Mouse (Mus musculus): ENCODE results near the gene Ppp5c. TPM values are rescaled to one million over a fixed set of nuclear protein-coding genes. Genes with fewer than 3 reads are reported as not detected.
A peak's percentile ranks its signal among the peaks of the same experiment; 100 is the strongest.

The Ppp5c gene
- polyA plus RNA-seq, 1 experiment: 278 TPM

- no peak overlapping the region for H3K4me3 ChIP-seq (ENCODE audit: low read depth, low read length)
- H3K27me3 ChIP-seq (ENCODE audit: control insufficient read depth, insufficient read depth, low read length): no peaks in the 10 kb centered on the region
- 84% methylated on average over 9 of the region's 9 CpGs for WGBS
- TF ChIP-seq CTCF (IDR thresholded peaks at IDR 0.05; ENCODE audit: extremely low read depth, insufficient read length, insufficient replicate concordance, low read depth, low read length) (no peak), POLR2A (IDR thresholded peaks at IDR 0.05; ENCODE audit: low read depth, low read length) (no peak)
- H3K4me1 ChIP-seq (ENCODE audit: control insufficient read depth, insufficient read depth, insufficient read length, low read length): no peaks in the 10 kb centered on the region
- H3K27ac ChIP-seq (ENCODE audit: insufficient read depth, low read depth, low read length): no peak overlapping the region
- no peaks in the 10 kb centered on the region for H3K36me3 ChIP-seq (ENCODE audit: control insufficient read depth, insufficient read depth, low read length)
Observed at GRCm38 (mm10) chr7:17038018-17038695, 10.4 kb upstream of the Ppp5c start.

- H3K36me3 ChIP-seq (ENCODE audit: control insufficient read depth, insufficient read depth, low read length): no peaks in the 10 kb centered on the region
- H3K4me3 ChIP-seq (ENCODE audit: low read depth, low read length): no peak overlapping the region
- WGBS: 81% methylated on average over 7 of the region's 7 CpGs
Observed at GRCm38 (mm10) chr7:17030239-17030638, 2.5 kb upstream of the Ppp5c start.

GRCm38 (mm10) chr7:17028923-17029322 lies 1.2 kb upstream of the Ppp5c start:
- no peak overlapping the region for H3K27ac ChIP-seq (ENCODE audit: insufficient read depth, low read depth, low read length)
- WGBS: 86% methylated on average over 7 of the region's 7 CpGs
- peaks cover 26% of the 10 kb centered on the region for H3K4me1 ChIP-seq (ENCODE audit: control insufficient read depth, insufficient read depth, insufficient read length, low read length)
- no peaks in the 10 kb centered on the region for H3K27me3 ChIP-seq (ENCODE audit: control insufficient read depth, insufficient read depth, low read length)
- H3K4me3 ChIP-seq (ENCODE audit: low read depth, low read length): no peak overlapping the region
- no peaks in the 10 kb centered on the region for H3K36me3 ChIP-seq (ENCODE audit: control insufficient read depth, insufficient read depth, low read length)
- TF ChIP-seq CTCF (IDR thresholded peaks at IDR 0.05; ENCODE audit: extremely low read depth, insufficient read length, insufficient replicate concordance, low read depth, low read length): no peak
- no peak for TF ChIP-seq POLR2A (IDR thresholded peaks at IDR 0.05; ENCODE audit: low read depth, low read length)

More at GRCm38 (mm10) chr7:17030239-17030638, 2.5 kb upstream of the Ppp5c start:
- Histone ChIP-seq H3K27ac (ENCODE audit: insufficient read depth, low read depth, low read length) (no peak overlapping the region), H3K4me1 (ENCODE audit: control insufficient read depth, insufficient read depth, insufficient read length, low read length) (peaks cover 13% of the 10 kb centered on the region), H3K27me3 (ENCODE audit: control insufficient read depth, insufficient read depth, low read length) (no peaks in the 10 kb centered on the region)
- TF ChIP-seq POLR2A (IDR thresholded peaks at IDR 0.05; ENCODE audit: low read depth, low read length) (no peak), CTCF (IDR thresholded peaks at IDR 0.05; ENCODE audit: extremely low read depth, insufficient read length, insufficient replicate concordance, low read depth, low read length) (no peak)

GRCm38 (mm10) chr7:17026710-17027587 lies 775 bp downstream of the Ppp5c start:
- peaks cover 8% of the 10 kb centered on the region for H3K36me3 ChIP-seq (ENCODE audit: control insufficient read depth, insufficient read depth, low read length)
- H3K4me1 ChIP-seq (ENCODE audit: control insufficient read depth, insufficient read depth, insufficient read length, low read length): peaks cover 35% of the 10 kb centered on the region
- 1% methylated on average over 24 of the region's 24 CpGs for WGBS
- TF ChIP-seq CTCF (IDR thresholded peaks at IDR 0.05; ENCODE audit: extremely low read depth, insufficient read length, insufficient replicate concordance, low read depth, low read length) (peak; percentile 60; the same call in 1 of the 2 replicates), POLR2A (IDR thresholded peaks at IDR 0.05; ENCODE audit: low read depth, low read length) (no peak)
- no peaks in the 10 kb centered on the region for H3K27me3 ChIP-seq (ENCODE audit: control insufficient read depth, insufficient read depth, low read length)
- peak overlapping the region; percentile 86 for H3K27ac ChIP-seq (ENCODE audit: insufficient read depth, low read depth, low read length)
- H3K4me3 ChIP-seq (ENCODE audit: low read depth, low read length): peak overlapping the region; percentile 86

- WGBS: 29% methylated on average over 9 of the region's 9 CpGs
- H3K36me3 ChIP-seq (ENCODE audit: control insufficient read depth, insufficient read depth, low read length): peaks cover 17% of the 10 kb centered on the region
- H3K27ac ChIP-seq (ENCODE audit: insufficient read depth, low read depth, low read length): peak overlapping the region; percentile 83
- H3K4me1 ChIP-seq (ENCODE audit: control insufficient read depth, insufficient read depth, insufficient read length, low read length): peaks cover 37% of the 10 kb centered on the region
- TF ChIP-seq CTCF (IDR thresholded peaks at IDR 0.05; ENCODE audit: extremely low read depth, insufficient read length, insufficient replicate concordance, low read depth, low read length) (no peak), POLR2A (IDR thresholded peaks at IDR 0.05; ENCODE audit: low read depth, low read length) (no peak)
- peak overlapping the region; percentile 35 for H3K4me3 ChIP-seq (ENCODE audit: low read depth, low read length)
- H3K27me3 ChIP-seq (ENCODE audit: control insufficient read depth, insufficient read depth, low read length): no peaks in the 10 kb centered on the region
Observed at GRCm38 (mm10) chr7:17025896-17026622, 1.7 kb downstream of the Ppp5c start.

GRCm38 (mm10) chr7:17025505-17025894 lies 2.2 kb downstream of the Ppp5c start:
- no peak for TF ChIP-seq CTCF (IDR thresholded peaks at IDR 0.05; ENCODE audit: extremely low read depth, insufficient read length, insufficient replicate concordance, low read depth, low read length)
- no peak for TF ChIP-seq POLR2A (IDR thresholded peaks at IDR 0.05; ENCODE audit: low read depth, low read length)
- Histone ChIP-seq H3K4me3 (ENCODE audit: low read depth, low read length) (peak overlapping the region; percentile 35), H3K4me1 (ENCODE audit: control insufficient read depth, insufficient read depth, insufficient read length, low read length) (peaks cover 41% of the 10 kb centered on the region), H3K27me3 (ENCODE audit: control insufficient read depth, insufficient read depth, low read length) (no peaks in the 10 kb centered on the region), H3K36me3 (ENCODE audit: control insufficient read depth, insufficient read depth, low read length) (peaks cover 22% of the 10 kb centered on the region), H3K27ac (ENCODE audit: insufficient read depth, low read depth, low read length) (peak overlapping the region; percentile 83)
- WGBS: 10% methylated on average over 4 of the region's 4 CpGs
